Mouse (Mus musculus): ENCODE measurements around the gene Mast4.

GRCm38 (mm10) chr13:102888211-102888610, 446.1 kb downstream of the Mast4 start:
- TF ChIP-seq POLR2A (IDR thresholded peaks at IDR 0.05; ENCODE audit: insufficient read depth, low read depth, low read length) (no peak), CTCF (IDR thresholded peaks at IDR 0.05) (no peak), EP300 (IDR thresholded peaks at IDR 0.05; ENCODE audit: insufficient read depth, low read depth, low read length) (no peak)

Measured in heart, adult 2 months (tissue).